Mouse (Mus musculus) 416B (cell line): ENCODE results near the gene Rnd1.
A peak's percentile ranks its signal among the peaks of the same experiment; 100 is the strongest.

Experiments
- DNase-seq: peaks from one replicate; pipeline ENCODE4 v3.0.0; 2011; ENCODE audit warnings: low read depth

Gene Rnd1

DNA sequence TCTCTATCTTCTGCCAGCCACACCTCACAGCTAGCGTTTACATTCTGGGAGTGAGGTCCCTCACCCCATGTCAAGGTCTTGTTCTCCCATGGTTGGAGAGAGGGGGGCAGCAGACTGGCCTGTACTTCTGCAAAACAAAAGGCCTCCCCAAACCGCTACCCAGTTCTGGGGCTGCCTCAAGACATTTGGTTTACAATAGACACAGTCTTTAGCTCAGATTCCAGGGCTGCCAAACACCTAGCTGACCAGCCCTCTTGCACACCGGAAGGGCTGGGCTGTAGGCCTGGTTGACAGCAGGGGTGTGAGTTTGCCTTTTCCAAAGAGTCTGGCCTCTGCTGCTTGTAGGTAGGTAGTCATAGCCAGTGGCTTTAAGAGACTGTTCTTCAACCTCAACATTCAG, 40.1 kb downstream of the Rnd1 start:
- DNase-seq = no peak

DNA sequence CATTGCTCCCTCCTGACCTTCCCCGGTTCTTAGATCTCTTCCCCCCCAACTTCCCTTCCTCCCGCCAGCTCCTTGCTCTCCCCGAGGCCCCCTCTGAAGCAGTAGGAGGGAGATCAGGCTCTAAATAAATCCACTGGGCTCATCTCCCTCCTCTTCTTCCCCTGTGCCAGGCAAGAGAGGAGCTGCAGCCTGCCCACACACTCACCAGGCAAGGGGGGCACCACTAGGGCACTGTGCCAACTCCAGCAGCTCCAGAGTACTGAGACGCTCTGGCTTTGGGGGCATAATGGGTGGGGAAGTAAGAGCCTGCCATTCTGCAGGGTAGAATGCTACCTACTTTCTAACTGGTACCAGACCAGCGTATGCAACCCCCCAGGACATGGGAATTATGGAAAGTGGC, 40.7 kb downstream of the Rnd1 start:
- DNase-seq = no peak

DNA sequence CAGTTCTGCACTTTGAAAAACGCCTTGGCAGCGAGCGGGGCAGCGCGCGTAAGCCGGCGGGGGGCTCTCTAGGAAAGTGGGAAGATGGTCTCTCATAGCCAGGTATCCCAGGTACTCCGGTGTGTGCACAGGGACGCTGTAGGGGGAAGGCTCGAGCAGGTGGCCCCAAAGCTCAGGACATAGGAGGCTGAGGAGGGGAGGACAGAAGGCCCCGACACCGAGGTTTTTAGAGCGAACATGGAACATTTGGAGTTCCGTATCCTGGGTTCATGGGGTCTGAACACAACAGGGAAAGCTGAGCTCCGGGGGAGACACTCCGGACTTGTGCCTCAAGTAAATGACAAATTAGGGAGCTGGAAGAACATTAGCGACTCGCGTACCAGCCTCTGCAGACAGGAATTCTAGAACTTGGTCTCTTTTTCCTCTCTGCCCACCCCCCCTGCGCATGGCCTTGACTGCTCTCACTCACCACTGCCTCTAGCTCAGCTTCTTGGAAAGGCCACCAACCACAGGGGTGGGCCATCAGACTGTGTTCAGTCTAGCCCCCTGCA, 41.9 kb downstream of the Rnd1 start:
- no peak for DNase-seq

DNA sequence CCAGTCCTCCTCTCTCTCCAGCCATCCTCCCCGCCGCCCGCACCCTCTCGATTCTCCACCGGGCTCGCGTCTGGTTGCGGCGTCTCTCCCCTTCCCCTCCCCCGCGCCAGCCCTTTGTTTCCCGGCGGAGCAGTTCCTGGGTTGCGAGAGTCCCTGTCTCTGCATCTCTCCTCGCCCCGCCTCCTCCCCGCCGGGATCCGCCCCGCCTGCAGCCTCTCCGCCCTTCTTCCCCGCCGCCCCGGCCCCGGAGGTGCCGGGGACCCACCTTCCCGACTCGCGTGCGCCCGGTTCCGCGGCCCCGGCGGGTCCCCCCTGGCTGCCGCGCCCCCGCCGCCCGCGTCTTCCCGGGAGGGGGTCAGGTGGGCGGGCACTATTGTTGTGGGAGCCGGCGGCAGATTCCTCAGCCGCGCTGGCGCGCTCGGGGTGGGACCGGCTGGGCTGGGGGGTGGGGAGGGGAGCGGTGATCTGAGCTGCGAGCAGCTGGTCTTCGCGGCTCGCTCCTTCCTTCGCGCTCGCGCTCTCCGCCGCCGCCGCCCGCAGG, 42.6 kb downstream of the Rnd1 start:
- DNase-seq = peak; percentile 29

DNA sequence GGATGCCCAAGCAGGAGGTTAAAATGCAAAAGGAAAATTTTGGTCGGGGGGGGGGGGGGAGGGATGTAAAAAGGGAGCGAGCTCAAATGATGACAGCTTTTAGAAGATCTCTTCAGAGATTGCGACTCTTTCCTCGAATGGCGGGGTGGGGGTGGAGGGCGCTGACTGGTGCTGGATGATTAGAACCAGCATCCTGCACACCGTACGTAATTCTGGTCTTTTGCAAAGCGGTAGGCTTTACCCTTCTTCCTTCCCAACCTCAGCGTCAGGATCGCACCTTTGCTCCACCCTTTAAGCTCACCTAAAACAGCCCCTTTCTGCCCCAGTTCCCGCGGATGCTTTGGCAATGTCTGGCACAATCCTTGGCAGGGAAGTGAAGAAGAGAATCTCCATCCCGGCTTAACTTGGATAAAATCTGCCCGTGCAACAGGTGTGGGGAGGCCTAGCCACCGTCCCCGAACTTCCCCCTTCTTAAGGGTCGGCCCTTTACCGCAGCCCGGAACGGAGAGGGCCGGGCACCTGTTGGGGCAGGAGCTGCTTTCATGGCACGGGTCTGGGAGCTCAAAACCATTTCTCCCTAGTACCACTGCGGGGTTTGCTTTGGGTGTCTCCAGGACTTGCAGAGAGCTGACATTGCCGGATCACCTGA, 43.3 kb downstream of the Rnd1 start:
- DNase-seq = no peak

DNA sequence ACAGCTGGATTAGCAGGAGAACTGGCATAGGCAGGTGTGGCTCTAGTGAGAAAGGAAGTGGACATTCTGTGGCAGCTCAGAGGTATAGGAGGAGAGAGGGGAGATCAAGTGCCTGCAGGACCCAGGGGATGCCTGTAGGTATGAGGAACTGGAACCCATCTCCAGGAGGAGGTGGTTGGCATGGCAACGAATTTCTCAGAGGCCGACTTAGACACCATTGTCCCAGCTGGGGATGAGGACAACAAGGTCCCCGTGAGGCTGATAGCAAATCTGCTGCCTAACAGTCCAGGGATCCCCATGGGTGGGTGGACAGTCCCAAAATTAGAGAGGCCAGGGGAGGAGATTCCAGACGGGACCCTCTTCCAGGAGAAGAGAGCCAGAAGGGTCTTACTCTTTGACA, 44.3 kb downstream of the Rnd1 start:
- DNase-seq = no peak

DNA sequence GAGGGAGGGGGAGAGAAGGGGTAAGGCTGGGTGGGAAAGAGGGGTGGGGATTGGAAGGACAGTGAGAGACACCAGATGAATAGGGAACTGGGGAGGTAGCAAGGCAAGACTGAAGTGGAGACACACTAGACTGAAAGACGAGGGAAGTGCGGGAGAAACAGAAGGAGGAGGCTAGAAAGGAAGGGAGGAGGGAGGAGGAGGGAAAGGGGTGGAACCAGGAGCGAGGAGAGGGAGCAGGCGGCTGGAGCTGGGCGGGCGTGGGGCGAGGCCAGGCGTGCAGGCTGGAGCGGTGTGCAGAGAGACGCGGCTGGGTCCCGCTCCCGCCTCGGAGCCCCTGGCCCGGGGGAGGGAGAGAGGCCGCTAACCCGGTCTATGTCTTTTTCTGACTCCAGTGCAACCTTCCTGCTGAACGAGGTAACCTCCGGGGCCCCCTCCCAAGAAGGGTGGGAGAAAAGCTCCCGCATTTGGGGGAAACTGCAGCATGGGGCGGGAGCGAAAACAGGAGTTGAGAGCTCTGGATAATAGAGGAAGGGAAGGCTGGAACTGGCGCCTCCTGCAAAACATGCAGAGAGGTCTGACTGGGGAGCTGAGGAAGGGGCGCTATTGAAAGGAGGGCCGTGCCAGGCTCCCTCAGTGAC, 45.0 kb downstream of the Rnd1 start:
- no peak for DNase-seq

DNA sequence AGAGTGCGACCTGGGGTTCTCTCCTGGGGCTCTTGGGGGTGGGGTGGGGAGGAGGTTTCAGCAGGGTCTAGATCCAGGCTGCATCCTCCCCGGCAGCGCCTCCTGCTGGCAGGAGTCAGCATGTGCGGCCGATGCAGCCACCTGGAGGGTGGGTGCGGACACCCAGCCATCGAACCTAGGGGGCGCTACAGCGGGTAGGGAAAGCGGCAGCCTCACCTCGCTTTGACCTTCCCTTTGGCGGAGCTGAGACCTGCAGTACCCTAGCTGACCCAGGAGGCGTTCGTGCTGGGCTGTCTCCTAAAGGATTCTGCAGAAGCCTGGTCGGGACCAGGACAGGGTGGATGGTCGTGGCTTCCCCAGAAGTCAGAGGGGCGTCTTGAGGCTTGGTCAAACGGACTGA, 45.8 kb downstream of the Rnd1 start:
- DNase-seq = peak; percentile 52

DNA sequence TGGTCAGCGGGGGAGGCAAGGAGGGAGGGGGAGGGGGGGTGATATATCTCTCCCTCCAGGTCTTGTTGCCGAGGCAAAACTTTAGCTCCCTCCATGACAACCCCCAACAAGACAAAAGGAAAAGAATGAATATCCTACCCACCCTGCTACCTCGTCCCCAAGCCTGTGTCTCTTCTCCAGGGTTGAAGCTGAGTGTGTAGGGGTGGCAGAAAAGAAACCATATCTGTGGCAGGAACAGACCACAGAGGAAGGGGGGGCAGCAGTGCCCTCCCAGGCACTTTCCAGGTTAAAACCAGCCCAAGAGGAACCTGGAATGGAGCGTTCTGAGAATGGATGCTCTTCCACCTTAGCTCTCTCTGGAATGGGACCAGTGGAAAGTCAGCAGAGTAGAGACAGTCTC, 46.7 kb downstream of the Rnd1 start, which contains the start of gene Cacnb3:
Gene Cacnb3, plus strand, starts transcription at position 301 of the 400 bp plus-strand sequence.
- no peak for DNase-seq

DNA sequence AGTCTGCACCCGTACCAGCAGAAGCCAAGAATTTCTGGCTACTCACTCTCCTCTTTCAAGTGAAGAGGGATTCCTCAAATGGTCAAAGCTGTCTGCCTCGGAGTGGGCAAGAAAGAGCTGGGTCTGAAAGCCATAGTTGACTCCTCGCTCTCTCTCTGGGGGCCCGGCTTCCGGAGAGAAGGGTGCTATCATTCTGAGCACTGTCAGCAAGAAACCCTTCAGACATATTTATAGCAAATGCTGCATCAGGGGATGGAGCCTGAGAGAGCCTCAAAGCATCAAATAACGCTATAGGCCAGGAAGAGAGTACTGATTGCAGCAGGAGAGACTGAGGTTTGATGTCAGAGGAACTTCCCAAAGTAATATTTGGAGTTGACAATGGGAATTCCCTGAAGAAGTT, 47.8 kb downstream of the Rnd1 start:
- no peak for DNase-seq

DNA sequence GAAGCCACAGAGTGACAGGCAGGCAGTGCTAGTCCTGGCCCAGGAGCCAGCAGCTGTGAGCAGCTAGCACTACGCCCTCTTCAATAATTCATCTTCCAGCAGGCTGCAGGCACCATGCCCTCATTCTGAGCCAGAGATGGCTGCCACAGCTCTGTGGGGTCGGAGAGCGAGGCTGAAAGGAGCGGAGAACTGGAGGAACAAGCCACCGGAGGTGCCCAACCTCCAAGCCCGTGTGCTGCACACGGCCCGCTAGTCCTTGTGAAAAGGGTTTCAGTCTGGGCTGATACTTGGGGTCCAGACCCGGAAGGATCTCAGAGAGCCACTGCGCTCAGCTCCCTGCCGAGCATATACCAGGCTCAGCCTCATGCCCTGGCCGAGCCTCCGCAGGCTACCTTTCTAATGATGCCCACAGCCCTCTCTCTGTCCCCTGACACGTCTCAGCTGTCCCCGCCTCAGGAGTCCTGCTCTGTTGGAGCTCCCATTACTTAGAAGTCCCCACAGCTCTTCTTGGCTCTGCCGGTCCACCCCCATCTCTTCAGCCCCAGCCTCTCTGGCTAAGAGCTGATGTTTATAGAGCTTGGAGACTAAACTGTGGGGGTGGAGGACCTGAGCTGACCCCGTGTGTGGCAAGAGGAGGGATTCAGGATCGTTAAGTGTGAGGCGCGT, 48.5 kb downstream of the Rnd1 start:
- DNase-seq = no peak

DNA sequence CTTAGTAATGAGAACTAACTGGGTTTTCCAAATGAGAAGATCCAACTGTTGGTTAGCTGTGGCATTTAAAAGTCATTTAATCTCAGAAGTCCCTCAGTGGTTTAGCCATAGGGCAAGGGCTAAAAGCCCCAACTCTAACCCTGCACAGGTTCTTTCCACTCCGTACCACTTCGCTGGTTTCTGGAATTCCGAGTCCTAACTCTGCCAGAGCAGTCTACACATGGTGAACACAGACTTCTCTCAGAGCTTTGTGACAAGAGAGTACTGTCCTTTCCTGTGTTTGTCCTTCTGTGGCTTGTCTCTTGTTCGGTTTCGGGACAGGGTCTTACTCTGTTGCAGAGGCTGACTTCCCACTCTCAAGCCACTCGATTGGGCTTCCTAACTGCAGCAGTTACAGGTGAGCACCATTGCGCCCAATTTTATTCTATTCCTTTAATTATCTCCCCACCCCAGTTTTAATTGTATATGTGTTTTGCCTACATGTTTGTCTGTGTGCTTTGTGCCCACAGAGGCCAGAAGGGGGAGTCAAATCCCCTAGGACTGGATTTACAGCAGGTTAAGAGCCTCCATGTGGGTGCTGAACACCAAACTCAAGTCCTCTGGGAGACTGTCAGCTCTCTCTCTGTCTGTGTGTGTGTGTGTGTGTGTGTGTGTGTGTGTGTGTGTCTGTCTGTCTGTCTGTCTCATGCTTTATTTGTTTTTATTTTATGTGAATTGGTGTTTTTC, 50.6 kb downstream of the Rnd1 start:
- no peak for DNase-seq

DNA sequence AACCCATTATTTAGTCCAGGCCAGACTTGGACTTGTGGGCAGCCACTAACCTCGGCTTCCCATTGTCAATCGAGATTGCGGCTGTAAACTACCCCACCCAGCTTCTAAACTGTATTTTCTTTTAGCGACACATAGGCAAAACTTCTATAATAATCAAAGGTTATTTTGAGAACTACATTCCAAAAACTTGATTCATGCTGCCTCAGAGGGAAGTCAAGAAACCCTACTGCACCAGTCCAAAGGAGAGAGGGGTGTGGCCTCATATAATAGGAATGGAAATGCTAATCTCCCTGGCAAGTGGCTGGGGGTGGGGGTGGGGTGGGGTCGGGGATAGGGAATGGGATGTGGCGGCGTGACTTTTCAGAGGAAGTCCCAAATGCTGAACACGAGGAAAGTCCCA, 51.2 kb downstream of the Rnd1 start:
- no peak for DNase-seq

DNA sequence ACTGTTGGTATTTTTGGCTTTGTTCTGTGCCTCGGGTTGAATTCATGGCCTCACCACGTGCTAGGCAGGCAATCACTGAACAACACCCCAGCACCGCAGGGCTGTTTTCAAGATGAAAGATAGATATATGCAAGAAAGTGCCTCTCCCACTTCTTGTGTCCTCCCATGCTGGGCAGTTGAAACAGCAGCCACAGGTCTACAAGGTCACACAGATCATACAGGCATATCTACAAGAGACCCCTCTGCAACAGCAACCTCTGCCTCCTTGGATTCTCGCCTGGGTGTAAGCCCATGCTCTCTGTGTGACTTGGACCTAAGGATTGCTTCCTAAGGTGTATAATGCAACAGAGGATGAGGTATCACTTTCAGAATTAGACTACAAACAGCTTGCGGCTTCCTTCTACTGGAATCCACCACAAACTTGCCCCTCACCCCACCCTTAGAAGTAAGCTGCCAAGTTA, 53.9 kb downstream of the Rnd1 start:
- DNase-seq = no peak

DNA sequence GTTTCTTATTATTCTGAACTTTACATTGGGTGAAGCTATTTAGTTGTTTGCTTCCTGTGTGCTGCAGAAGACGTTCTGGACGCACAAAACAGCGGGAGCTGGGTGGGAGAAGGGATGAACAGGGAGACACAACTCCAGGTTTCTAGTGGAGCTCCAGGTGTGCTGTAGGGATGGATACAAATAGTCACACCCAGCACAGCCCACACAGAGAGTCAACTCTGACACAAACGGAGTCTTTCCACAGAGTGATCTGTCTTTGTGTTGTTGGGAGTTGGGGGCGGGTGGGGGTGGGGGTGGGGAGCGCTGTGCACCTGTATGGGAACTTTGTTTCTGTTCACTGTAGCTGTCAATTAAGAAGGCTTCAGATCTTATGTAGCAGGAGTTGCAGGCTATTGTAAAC, 54.5 kb downstream of the Rnd1 start:
- DNase-seq = no peak

DNA sequence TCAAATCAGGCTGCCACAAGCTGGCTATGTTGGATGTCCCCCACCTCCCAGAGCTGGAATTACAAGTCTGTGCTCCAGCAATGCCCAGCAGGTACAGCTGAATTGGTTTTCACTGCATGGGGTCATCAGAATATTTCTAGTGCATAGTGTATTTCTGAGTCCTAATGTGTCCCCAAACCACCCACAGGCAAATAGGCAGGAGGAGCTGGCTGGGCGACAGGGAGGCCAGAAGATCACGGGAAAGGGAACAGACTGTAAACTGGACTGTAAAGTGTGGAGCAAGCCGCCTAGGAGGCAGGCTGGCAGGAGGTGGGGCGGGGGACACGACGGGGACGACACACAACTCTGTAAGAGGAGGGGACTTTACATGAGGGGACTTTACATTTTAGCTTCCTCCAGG, 55.1 kb downstream of the Rnd1 start:
- DNase-seq = no peak

DNA sequence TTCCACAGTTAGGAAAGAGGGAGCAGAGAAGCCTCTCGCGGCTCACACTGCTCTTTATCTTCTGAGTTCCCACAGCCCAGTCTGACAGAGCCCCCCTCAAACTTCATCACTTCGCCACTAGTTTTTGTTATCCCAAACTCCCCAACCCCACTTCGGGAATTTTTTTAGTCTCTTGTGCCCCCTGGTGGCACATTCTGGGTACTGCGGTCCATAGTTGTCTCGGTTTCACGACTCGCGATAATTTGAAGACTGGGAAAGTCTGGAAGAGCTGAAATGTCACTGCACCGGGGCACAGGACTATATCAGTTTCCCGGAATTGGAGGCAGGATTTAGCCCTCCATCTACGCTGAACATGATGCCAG, 60.1 kb downstream of the Rnd1 start:
- peak; percentile 74 for DNase-seq

DNA sequence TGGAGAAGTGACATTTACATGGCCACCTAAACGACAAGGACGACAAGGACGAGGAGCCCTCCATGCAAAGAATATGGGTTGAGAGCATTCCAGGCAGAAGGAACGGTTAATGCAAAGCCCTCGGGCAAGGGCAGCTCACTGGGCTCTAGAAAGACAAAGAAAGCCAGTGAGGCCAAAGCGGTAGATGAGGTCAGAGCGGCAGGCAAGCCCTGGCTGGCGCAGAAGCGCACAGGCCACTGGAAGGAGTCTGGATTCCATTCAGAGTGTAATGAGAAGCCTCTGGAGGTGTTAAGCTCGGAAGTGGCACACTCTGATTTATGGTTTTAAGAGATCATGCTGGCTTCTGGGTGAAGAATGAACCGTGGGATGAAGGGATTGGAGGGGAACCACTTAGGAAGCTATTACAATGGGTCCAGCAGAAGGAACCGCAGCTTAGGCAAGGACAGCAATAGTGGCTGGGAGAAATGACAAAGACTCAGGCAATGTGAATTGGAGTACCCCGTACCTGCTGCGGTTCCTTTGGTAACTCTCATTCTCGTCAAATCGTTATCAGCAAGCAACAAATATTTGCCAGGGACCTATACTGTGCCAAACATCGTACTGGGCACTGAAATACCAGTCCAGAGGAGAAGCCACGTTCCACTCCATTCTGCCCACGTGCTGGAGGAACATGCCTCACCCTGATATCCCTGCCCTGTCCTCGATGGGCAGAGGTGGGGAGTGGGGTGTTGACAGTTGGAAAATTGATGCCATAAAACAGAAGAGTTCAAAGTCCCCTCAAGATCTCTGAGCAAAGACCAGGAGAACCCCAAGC, 60.7 kb downstream of the Rnd1 start:
- DNase-seq = no peak

DNA sequence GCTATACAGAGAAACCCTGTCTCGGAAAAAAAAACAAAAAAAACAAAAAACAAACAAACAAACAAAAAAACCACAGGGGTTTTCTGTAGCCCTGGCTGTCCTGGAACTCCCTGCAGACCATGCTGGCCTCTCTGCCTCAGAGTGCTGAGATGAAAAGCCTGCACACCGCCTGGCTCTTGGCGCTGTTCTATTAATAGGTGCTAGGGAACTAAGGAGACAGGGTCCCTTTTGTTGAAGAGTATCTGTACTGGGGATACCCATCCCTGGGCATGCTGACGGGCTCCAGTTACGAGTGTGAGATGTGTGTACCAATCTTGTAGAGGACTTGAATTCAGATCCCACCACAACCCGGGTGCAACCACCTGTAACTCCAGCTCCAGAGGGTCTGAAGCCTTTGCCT, 61.5 kb downstream of the Rnd1 start:
- DNase-seq = no peak

DNA sequence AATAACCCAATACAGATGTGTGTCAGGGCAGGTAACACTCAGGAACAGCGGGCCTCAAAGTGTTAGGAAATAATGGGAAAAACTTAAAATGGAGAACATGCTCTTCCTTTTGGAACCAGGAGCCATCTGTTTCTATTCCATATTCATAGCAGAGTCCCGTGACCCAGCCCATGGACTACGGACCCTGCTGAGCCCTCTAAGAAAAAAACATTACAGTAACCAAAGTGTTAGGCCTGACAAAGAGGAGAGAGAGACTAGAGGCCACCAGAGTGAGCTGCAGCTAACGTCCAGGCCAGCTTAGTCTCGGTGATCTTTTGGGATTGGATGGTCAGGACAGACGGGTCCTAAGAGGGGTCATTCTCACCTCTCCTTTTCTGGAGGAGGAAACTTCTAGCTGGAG, 62.3 kb downstream of the Rnd1 start:
- no peak for DNase-seq

DNA sequence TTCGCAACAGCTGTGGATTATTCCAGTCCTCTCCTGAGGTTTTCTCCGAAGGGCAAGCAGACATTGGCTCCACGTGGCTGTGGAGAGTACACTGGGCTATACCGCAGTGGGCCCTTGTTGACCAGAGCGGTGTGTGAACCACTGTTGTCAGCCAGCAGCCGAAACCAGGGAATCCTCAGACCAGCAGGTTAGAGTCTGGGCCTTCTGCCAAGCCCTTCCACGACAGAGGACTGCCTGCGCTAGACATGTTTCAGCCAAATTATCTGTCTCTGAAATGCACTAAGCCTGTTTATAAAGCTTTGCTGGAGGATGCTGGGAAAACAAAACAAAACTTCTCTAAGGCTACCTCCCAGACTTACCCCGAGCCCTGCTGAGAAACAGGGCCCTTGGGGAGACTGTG, 62.7 kb downstream of the Rnd1 start:
- no peak for DNase-seq
